Mouse (Mus musculus) E14TG2a.4 (cell line): Measurements from ENCODE around the gene Zfp354a.
"Not testable (repeated sequence)": the region's sequence is repeated elsewhere in the genome, so short reads cannot be mapped to it uniquely, and the experiment has no call there.

Source experiments
- CTCF ChIP-seq: conservative IDR thresholded peaks from 2 replicates; pipeline ENCODE4 v1.5.1; 2014; ENCODE audit warnings: low read length
- NANOG ChIP-seq: IDR thresholded peaks from 2 replicates; pipeline ENCODE4 v1.6.1; 2014; ENCODE audit warnings: borderline replicate concordance, low read length, mixed read lengths

GRCm38 (mm10) chr11:51026811-51027210 is 32.2 kb upstream of the Zfp354a start:
- not testable (repeated sequence) for TF ChIP-seq CTCF, NANOG
